Mouse (Mus musculus): ENCODE measurements around the gene Ralgapa2. TPM values are rescaled to one million over a fixed set of nuclear protein-coding genes. Genes with fewer than 3 reads are reported as not detected.
A peak's percentile ranks its signal among the peaks of the same experiment; 100 is the strongest.

Ralgapa2 gene
- polyA plus RNA-seq, 1 experiment from 2014 or later, result 8.6 TPM

DNA sequence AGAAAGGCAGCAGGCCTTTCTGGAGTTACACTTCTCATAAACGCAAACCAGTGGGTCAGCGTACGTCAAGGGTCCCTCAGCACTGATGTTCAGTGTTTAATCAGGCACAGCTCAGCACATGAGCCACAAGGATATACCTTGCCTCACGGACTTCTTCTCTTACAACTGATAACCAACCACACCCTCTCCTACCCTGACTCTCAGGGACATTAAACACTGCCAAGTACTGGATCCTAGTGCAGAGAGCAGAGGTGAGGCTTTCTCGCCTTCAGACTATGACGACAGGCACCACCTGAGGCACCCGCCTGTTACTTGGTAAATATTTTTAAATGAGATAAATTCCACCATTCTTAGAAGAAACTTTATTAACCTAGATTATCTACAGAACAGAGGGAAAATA, 85.8 kb downstream of the Ralgapa2 start:
- Histone ChIP-seq H3K4me3 (replicated peaks) (no peak overlapping the region), H3K4me1 (replicated peaks) (no peaks in the 10 kb centered on the region), H3K36me3 (peaks cover 10% of the 10 kb centered on the region), H3K9me3 (no peaks in the 10 kb centered on the region), H3K27me3 (no peaks in the 10 kb centered on the region), H3K27ac (no peak overlapping the region), H3K4me2 (no peak overlapping the region), H3K9ac (replicated peaks) (no peak overlapping the region)
- ATAC-seq (ENCODE audit: insufficient number of reproducible peaks, insufficient read depth, low FRiP score, low TSS enrichment, low read depth), result no peak
- WGBS, result 89% methylated on average over 7 of the region's 7 CpGs

DNA sequence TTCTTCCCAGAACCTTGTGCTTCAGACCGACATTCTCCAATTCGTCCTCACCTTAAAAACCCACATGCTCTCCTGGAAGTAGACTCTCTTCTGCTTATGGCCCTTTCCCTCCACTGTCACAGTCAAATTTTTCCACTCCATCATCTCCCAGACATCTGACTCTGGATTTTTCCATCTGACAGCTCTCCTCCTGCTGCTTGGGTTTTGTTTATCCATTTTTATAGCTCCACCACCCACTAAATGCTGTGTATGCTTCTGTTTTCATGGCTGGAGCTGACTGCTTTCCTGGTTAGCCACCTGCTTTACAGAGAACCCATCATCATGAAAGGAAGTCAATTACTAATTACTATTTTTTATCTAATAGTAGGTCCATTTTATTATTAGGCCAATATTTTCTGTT, 86.9 kb downstream of the Ralgapa2 start:
- 89% methylated on average over 2 of the region's 2 CpGs for WGBS
- H3K4me3 ChIP-seq (replicated peaks), result no peak overlapping the region
- no peaks in the 10 kb centered on the region for H3K27me3 ChIP-seq
- H3K9me3 ChIP-seq, result no peaks in the 10 kb centered on the region
- no peak overlapping the region for H3K9ac ChIP-seq (replicated peaks)
- no peak for ATAC-seq (ENCODE audit: insufficient number of reproducible peaks, insufficient read depth, low FRiP score, low TSS enrichment, low read depth)
- H3K27ac ChIP-seq, result no peak overlapping the region
- H3K4me2 ChIP-seq, result no peak overlapping the region
- peaks cover 10% of the 10 kb centered on the region for H3K36me3 ChIP-seq
- no peaks in the 10 kb centered on the region for H3K4me1 ChIP-seq (replicated peaks)

DNA sequence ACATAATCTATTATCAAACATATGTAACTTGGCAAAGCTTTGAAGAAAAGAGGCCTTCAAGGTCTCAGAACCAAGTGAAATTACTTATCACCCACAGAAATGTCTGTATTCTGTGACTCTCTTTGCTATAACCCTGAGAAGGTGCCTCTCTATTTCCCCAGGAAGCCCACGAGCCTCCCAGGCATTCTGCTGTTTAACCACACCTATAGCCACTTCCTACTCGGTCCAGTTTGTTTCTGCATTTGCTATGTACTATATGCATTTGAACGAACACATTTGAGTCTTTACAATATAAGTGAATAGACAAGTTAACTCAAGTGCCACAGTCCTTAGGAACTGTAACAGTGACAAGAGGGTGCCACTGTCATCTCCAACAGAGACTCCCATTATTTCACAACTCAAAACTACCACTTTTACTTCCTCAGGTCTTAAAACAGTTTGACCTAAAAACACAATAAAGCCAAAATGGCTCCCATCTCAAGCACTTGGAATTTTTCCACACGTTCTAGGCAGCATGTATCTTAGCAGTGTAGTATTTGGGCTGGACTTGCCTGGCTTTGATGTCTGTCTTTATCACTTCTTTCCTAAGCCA, 88.3 kb downstream of the Ralgapa2 start:
- peaks cover 6% of the 10 kb centered on the region for H3K36me3 ChIP-seq
- no peak overlapping the region for H3K4me2 ChIP-seq
- H3K27ac ChIP-seq, result no peak overlapping the region
- no peak overlapping the region for H3K9ac ChIP-seq (replicated peaks)
- WGBS, result 84% methylated on average over 4 of the region's 4 CpGs
- no peaks in the 10 kb centered on the region for H3K4me1 ChIP-seq (replicated peaks)
- H3K27me3 ChIP-seq, result no peaks in the 10 kb centered on the region
- no peaks in the 10 kb centered on the region for H3K9me3 ChIP-seq
- H3K4me3 ChIP-seq (replicated peaks), result no peak overlapping the region
- ATAC-seq (ENCODE audit: insufficient number of reproducible peaks, insufficient read depth, low FRiP score, low TSS enrichment, low read depth), result no peak

DNA sequence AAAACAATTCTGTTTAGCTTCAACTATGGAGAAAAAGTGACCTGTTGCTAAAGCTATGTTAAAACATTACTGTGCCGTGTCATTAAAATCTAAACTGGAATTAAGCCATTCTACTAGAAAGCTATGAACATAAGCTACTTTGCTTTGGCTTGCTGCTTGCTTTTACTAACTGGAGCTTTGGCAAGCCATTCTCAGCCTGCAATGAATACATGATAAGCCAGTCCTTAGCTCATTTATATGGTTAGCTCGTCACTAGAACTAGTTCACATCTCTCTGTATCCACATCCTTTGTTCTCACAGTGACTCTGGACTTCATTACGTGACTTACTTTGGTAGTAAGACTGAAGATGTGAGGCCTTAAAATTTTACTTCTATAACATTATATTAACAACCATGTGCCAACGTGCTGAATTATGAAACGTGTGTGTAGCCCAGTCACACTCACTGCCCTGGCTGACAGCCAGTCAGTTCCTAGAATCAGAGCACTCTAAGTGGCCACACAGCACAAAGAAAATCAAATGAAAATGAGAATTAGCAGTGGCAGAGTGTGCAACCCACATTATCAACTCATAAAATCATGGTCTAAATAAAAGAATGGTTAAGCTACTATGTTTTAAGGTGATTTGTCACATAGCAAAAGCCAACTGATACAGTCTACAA, 89.0 kb downstream of the Ralgapa2 start:
- Histone ChIP-seq H3K4me1 (replicated peaks) (no peaks in the 10 kb centered on the region), H3K27ac (no peak overlapping the region), H3K4me2 (no peak overlapping the region), H3K9me3 (no peaks in the 10 kb centered on the region), H3K4me3 (replicated peaks) (no peak overlapping the region), H3K36me3 (peaks cover 3% of the 10 kb centered on the region; the same call in 1 of the 2 replicates), H3K9ac (replicated peaks) (no peak overlapping the region), H3K27me3 (no peaks in the 10 kb centered on the region)
- no peak for ATAC-seq (ENCODE audit: insufficient number of reproducible peaks, insufficient read depth, low FRiP score, low TSS enrichment, low read depth)
- WGBS, result 85% methylated on average over 5 of the region's 5 CpGs

DNA sequence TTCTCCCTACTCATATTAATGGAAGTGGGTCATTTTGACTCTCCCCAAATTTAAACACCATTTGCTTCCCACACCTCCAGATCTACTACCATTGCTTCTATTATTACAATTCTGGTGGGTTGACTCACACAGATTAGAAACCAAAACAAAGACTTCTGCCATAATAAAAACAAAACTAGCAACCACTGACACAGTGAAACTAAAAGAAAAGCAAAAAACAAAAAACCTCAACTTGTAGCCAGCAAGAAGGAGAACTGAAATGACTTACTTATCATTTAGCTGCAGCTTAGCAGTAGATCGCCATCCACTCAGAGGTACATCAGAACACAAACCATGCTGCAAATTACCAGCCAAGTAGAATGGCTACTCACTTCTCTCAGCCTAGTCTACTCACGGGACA, 95.9 kb downstream of the Ralgapa2 start:
- no peak overlapping the region for H3K4me3 ChIP-seq (replicated peaks)
- 84% methylated on average over 2 of the region's 2 CpGs for WGBS
- H3K9ac ChIP-seq (replicated peaks), result no peak overlapping the region
- H3K27me3 ChIP-seq, result no peaks in the 10 kb centered on the region
- ATAC-seq (ENCODE audit: insufficient number of reproducible peaks, insufficient read depth, low FRiP score, low TSS enrichment, low read depth), result no peak
- no peak overlapping the region for H3K27ac ChIP-seq
- H3K36me3 ChIP-seq, result no peaks in the 10 kb centered on the region
- H3K9me3 ChIP-seq, result no peaks in the 10 kb centered on the region
- no peak overlapping the region for H3K4me2 ChIP-seq
- no peaks in the 10 kb centered on the region for H3K4me1 ChIP-seq (replicated peaks)

DNA sequence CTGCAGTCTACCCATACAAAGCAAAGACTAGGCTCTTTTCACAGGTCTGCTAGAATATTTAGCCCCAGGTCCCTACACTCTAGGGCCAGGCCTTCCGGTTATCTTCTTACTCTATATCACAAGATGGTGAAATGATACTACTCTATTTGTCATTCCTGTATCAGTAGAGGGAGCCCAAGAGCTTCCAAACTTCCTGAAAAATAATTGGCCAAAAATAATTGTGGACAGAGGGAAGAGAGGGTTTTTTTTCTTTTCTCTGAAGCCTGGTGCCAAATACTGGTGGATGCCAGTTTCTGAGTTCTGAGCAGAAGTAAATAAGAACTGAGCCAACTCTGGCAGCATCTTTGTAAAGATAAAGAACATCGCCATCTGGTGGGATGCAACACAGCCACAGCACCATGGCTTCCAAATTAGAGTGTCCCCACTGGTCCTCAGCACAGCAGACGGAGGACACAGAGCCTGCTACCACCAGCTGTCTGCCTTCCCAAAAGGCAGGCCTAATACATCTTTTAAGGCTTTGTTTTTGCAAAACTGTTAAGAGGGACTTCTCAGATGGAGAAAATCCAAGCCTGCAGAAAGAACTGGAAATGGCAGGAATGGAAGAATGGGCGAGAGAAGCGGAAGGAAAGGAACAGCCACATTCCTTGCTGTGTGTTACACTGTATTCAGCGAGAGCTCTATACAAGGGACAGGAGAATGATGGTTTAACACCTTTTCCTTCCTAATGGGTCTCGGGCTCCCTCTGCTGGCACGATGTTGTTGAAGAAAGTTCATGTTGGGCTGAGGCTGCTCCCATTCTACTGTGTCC, 97.5 kb downstream of the Ralgapa2 start:
- 38% methylated on average over 8 of the region's 8 CpGs for WGBS
- Histone ChIP-seq H3K4me1 (replicated peaks) (no peaks in the 10 kb centered on the region), H3K9me3 (no peaks in the 10 kb centered on the region), H3K27me3 (no peaks in the 10 kb centered on the region), H3K36me3 (no peaks in the 10 kb centered on the region), H3K4me2 (no peak overlapping the region), H3K9ac (replicated peaks) (no peak overlapping the region), H3K4me3 (replicated peaks) (no peak overlapping the region), H3K27ac (no peak overlapping the region)
- ATAC-seq (ENCODE audit: insufficient number of reproducible peaks, insufficient read depth, low FRiP score, low TSS enrichment, low read depth), result peak; percentile 71; the same call in 1 of the 2 replicates

DNA sequence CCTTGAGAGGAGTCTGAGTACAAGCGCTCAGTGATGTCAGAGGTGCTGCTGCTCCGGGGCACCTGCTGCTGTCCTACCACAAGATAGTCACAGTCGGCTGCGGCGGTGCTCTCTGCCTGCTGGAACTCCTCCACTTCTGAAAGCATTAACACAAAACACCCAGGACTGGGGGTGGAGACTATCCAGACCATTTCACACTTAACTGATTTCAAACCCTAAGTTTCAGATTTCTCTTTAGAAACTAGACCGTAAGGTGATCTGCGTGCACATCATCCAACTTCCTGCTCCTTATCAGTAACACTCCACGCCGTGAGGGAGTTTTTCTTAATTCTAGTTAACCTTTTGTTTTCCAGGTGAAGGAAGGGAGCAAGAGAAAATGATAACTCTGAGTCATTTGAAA, 99.4 kb downstream of the Ralgapa2 start:
- Histone ChIP-seq H3K4me2 (no peak overlapping the region), H3K27ac (no peak overlapping the region), H3K9me3 (no peaks in the 10 kb centered on the region), H3K4me3 (replicated peaks) (no peak overlapping the region), H3K36me3 (no peaks in the 10 kb centered on the region), H3K4me1 (replicated peaks) (no peaks in the 10 kb centered on the region), H3K9ac (replicated peaks) (no peak overlapping the region), H3K27me3 (no peaks in the 10 kb centered on the region)
- no peak for ATAC-seq (ENCODE audit: insufficient number of reproducible peaks, insufficient read depth, low FRiP score, low TSS enrichment, low read depth)
- 63% methylated on average over 9 of the region's 9 CpGs for WGBS

DNA sequence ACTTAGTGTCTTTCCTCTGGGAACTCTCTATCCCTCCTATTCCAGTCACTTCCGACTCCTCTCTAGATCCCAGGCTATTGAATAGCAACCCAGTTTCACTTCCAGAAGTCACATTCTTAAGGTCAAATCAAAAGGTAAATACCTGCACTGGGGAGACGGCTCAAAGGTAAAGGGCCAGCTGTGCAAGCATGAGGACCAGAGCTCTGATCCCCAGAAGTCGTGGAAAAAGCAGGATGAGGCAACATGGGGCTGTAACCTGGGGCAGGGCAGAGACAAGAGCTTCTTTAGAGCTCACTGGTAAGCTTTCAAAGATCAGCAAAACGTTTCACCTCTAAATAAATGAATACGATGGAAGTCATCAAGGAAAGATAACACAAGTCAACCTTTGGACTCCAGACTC, 100.2 kb downstream of the Ralgapa2 start:
- Histone ChIP-seq H3K4me3 (replicated peaks) (no peak overlapping the region), H3K4me2 (no peak overlapping the region), H3K27ac (no peak overlapping the region), H3K9me3 (no peaks in the 10 kb centered on the region), H3K9ac (replicated peaks) (no peak overlapping the region), H3K4me1 (replicated peaks) (no peaks in the 10 kb centered on the region), H3K36me3 (no peaks in the 10 kb centered on the region), H3K27me3 (no peaks in the 10 kb centered on the region)
- ATAC-seq (ENCODE audit: insufficient number of reproducible peaks, insufficient read depth, low FRiP score, low TSS enrichment, low read depth), result no peak
- 86% methylated on average over 5 of the region's 5 CpGs for WGBS

DNA sequence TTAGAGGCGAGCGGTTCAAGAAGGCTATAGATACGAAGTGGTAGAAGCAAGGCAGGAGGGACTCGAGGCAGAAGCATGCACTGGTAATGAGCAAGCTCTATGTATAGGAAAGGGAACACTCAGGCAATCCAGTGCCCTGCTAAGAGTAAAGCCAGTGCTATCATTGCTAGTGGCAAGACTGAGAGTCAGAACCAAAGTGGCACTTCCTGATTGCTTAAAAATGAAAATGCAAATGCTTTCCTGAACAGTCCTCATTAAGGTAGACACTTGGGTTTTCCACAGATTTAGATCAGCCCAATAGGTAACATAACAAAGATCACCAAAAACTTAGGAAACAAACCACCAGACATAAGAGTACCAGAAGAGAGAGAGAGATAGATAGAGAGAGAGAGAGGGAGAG, 105.1 kb downstream of the Ralgapa2 start:
- Histone ChIP-seq H3K27me3 (no peaks in the 10 kb centered on the region), H3K4me2 (no peak overlapping the region), H3K36me3 (0 out of 2 replicates have a peak, but pooled peaks cover 5% of the 10 kb centered on the region), H3K4me3 (replicated peaks) (no peak overlapping the region), H3K4me1 (replicated peaks) (no peaks in the 10 kb centered on the region), H3K27ac (no peak overlapping the region), H3K9ac (replicated peaks) (no peak overlapping the region), H3K9me3 (no peaks in the 10 kb centered on the region)
- WGBS, result 86% methylated on average over 4 of the region's 4 CpGs
- no peak for ATAC-seq (ENCODE audit: insufficient number of reproducible peaks, insufficient read depth, low FRiP score, low TSS enrichment, low read depth)

DNA sequence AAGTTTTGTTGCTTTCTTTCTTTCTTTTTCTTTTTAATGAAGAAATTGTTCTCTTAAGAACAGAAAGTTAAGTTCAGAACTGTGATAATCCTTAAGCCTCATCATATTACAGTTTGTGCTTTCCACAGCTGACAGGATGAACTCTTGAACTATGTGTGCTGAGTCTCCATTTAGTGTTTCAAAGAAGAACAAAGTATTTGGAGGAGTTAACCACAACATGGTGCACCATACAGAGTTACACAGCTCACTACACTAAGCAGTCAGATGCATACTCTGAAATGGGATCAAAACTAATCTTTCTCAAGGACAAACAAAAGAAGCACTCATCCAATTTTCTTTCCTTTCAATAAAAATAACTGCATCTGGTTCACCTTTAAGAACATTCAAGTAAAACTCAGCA, 110.6 kb downstream of the Ralgapa2 start:
- H3K9me3 ChIP-seq, result no peaks in the 10 kb centered on the region
- no peaks in the 10 kb centered on the region for H3K27me3 ChIP-seq
- ATAC-seq (ENCODE audit: insufficient number of reproducible peaks, insufficient read depth, low FRiP score, low TSS enrichment, low read depth), result no peak
- no peak overlapping the region for H3K4me3 ChIP-seq (replicated peaks)
- no peak overlapping the region for H3K4me2 ChIP-seq
- H3K36me3 ChIP-seq, result 0 out of 2 replicates have a peak, but pooled peaks cover 5% of the 10 kb centered on the region
- no peak overlapping the region for H3K27ac ChIP-seq
- H3K9ac ChIP-seq (replicated peaks), result no peak overlapping the region
- no peaks in the 10 kb centered on the region for H3K4me1 ChIP-seq (replicated peaks)

DNA sequence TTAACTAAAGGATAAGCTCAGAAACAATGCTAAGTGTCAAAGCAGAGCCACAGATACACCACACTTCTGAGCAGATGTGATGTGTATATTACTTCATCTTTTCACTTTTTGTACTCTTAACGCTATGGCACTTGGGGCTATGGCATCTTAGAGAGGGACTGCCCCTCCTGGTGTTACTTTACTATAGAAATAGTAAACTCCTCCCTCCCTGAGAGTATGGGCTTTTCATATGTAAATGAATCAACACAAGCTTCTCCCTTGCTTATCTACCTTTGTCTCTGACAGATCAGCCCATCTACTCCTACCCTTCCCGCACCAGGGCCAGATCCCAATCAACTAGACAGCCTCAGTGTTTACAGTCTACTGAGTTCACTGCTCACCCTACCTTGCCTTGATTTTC, 111.4 kb downstream of the Ralgapa2 start:
- 60% methylated on average over 2 of the region's 2 CpGs for WGBS
- Histone ChIP-seq H3K4me1 (replicated peaks) (no peaks in the 10 kb centered on the region), H3K36me3 (0 out of 2 replicates have a peak, but pooled peaks cover 5% of the 10 kb centered on the region), H3K27ac (no peak overlapping the region), H3K9ac (replicated peaks) (no peak overlapping the region), H3K9me3 (no peaks in the 10 kb centered on the region), H3K27me3 (no peaks in the 10 kb centered on the region), H3K4me3 (replicated peaks) (no peak overlapping the region), H3K4me2 (no peak overlapping the region)
- no peak for ATAC-seq (ENCODE audit: insufficient number of reproducible peaks, insufficient read depth, low FRiP score, low TSS enrichment, low read depth)

All from limb, embryonic 12.5 days (tissue).